9 mouse cellular contexts compared by ENCODE assay signal in genomic region chr16:17776828-17777227, GRCm38 (mm10). TPM values are rescaled to one million over a fixed set of nuclear protein-coding genes. Genes with fewer than 3 reads are reported as not detected.
A peak's percentile ranks its signal among the peaks of the same experiment; 100 is the strongest.
DNase-seq lines count a peak whose midpoint lies in the region; ATAC-seq lines count a peak whose summit lies in the region.
"Had no signal": no experiment of that assay in that cellular context is flagged by ENCODE, and none has a peak within 500 bp of the region (broad histone marks: within the 10 kb centered on the region; RNA-seq: fewer than 3 reads in every experiment).

No protein-coding gene starts in this region.

- 72% methylated on average over 11 of the region's 11 CpGs for WGBS in hindbrain, embryonic 11.5 days
- 67% methylated on average over 11 of the region's 11 CpGs for WGBS in hindbrain, embryonic 13.5 days

- H3K27me3 ChIP-seq in hindbrain, embryonic 11.5 days (ENCODE audit: control insufficient read depth, insufficient read depth, low read length), result no peaks in the 10 kb centered on the region
- no peaks in the 10 kb centered on the region for H3K27me3 ChIP-seq in hindbrain, embryonic 13.5 days
- no peaks in the 10 kb centered on the region for H3K27me3 ChIP-seq in splenic B cell, adult 2 months (ENCODE audit: control insufficient read depth, insufficient read depth, low read length, poor library complexity, severe bottlenecking)
- H3K27me3 ChIP-seq: limb, embryonic 15.5 days had no signal

- ATAC-seq in hindbrain, embryonic 11.5 days (ENCODE audit: low FRiP score), result no peak
- no peak for ATAC-seq in hindbrain, embryonic 13.5 days (ENCODE audit: low FRiP score)

- no peaks in the 10 kb centered on the region for H3K4me1 ChIP-seq in hindbrain, embryonic 11.5 days (replicated peaks; ENCODE audit: control insufficient read depth, insufficient read depth, low read length)
- no peaks in the 10 kb centered on the region for H3K4me1 ChIP-seq in hindbrain, embryonic 13.5 days (replicated peaks)

- no peaks in the 10 kb centered on the region for H3K36me3 ChIP-seq in hindbrain, embryonic 11.5 days (ENCODE audit: control insufficient read depth, insufficient read depth, low read length)
- peaks cover 74% of the 10 kb centered on the region for H3K36me3 ChIP-seq in hindbrain, embryonic 13.5 days
- peaks cover 3% of the 10 kb centered on the region for H3K36me3 ChIP-seq in splenic B cell, adult 2 months (ENCODE audit: control insufficient read depth, insufficient read depth, low read length, poor library complexity, severe bottlenecking)

- H3K27ac ChIP-seq in hindbrain, embryonic 11.5 days (ENCODE audit: low read depth, low read length), result no peak overlapping the region
- H3K27ac ChIP-seq in hindbrain, embryonic 13.5 days, result no peak overlapping the region
- H3K27ac ChIP-seq: limb, embryonic 15.5 days had no signal

- no peak overlapping the region for H3K4me3 ChIP-seq in hindbrain, embryonic 11.5 days (ENCODE audit: low read depth, low read length)
- no peak overlapping the region for H3K4me3 ChIP-seq in hindbrain, embryonic 13.5 days
- H3K4me3 ChIP-seq: limb, embryonic 15.5 days had no signal

- H3K9ac ChIP-seq in hindbrain, embryonic 11.5 days (ENCODE audit: low read depth, low read length), result no peak overlapping the region
- no peak overlapping the region for H3K9ac ChIP-seq in hindbrain, embryonic 13.5 days
- H3K9ac ChIP-seq: limb, embryonic 15.5 days had no signal

- no peaks in the 10 kb centered on the region for H3K9me3 ChIP-seq in hindbrain, embryonic 11.5 days (ENCODE audit: control insufficient read depth, low read length)
- no peaks in the 10 kb centered on the region for H3K9me3 ChIP-seq in hindbrain, embryonic 13.5 days
- H3K9me3 ChIP-seq: limb, embryonic 15.5 days had no signal

- no peak overlapping the region for H3K4me2 ChIP-seq in hindbrain, embryonic 11.5 days (replicated peaks; ENCODE audit: low read depth, low read length)
- no peak overlapping the region for H3K4me2 ChIP-seq in hindbrain, embryonic 13.5 days
- H3K4me2 ChIP-seq: limb, embryonic 15.5 days had no signal

- DNase-seq in hindbrain, embryonic 11.5 days (ENCODE audit: low spot score), result peak; percentile 56
- DNase-seq in urinary bladder, postnatal 14 days (ENCODE audit: low spot score), result peak; percentile 42
- DNase-seq in urinary bladder, postnatal 10 days (ENCODE audit: low spot score), result no peak
- DNase-seq in embryo, embryonic 11 days, result peak; percentile 47
- DNase-seq in splenic B cell, adult 2 months (ENCODE audit: low read depth, low spot score), result peak; percentile 36
- DNase-seq in T-cell, adult 2 months (ENCODE audit: low spot score), result no peak

RNA-seq across cellular contexts. Expression of gene Klhl22, which starts 17.4 kb away (rescaled TPM):
- 44.8 and 45.0 TPM in 2 replicates for polyA plus RNA-seq in hindbrain, embryonic 11.5 days (2014; fragmentation: Nextera tagmentation; extraction: Ambion mirVana)
- 70.9 and 77.6 TPM in 2 replicates for polyA plus RNA-seq in hindbrain, embryonic 13.5 days (2015; fragmentation: Nextera tagmentation; extraction: Ambion mirVana)

RNA-seq across cellular contexts. Expression of gene Scarf2, which starts 20.3 kb away (rescaled TPM):
- polyA plus RNA-seq in hindbrain, embryonic 11.5 days (2014; fragmentation: Nextera tagmentation; extraction: Ambion mirVana), result 6.4 and 7.2 TPM in 2 replicates
- 1.6 and 2.0 TPM in 2 replicates for polyA plus RNA-seq in hindbrain, embryonic 13.5 days (2015; fragmentation: Nextera tagmentation; extraction: Ambion mirVana)

RNA-seq across cellular contexts. Expression of gene Med15, which starts 44.1 kb away (rescaled TPM):
- polyA plus RNA-seq in hindbrain, embryonic 11.5 days (2014; fragmentation: Nextera tagmentation; extraction: Ambion mirVana), result 34.2 and 42.8 TPM in 2 replicates
- 44.3 and 48.7 TPM in 2 replicates for polyA plus RNA-seq in hindbrain, embryonic 13.5 days (2015; fragmentation: Nextera tagmentation; extraction: Ambion mirVana)

RNA-seq across cellular contexts. Expression of gene B830017H08Rik, which starts 56.1 kb away (rescaled TPM):
- polyA plus RNA-seq in hindbrain, embryonic 11.5 days (2014; fragmentation: Nextera tagmentation; extraction: Ambion mirVana), result 0.20 and 0.49 TPM in 2 replicates
- polyA plus RNA-seq in hindbrain, embryonic 13.5 days (2015; fragmentation: Nextera tagmentation; extraction: Ambion mirVana), result 2.1 and 2.2 TPM in 2 replicates
- polyA plus RNA-seq: spleen, adult 2 months had no signal

Comparison
In these comparisons a context has a peak if more than half of its experiments do, and no peak if none do; other contexts are left out.
1. DNase-seq: peak in hindbrain, embryonic 11.5 days (single experiment), urinary bladder, postnatal 14 days (single experiment), embryo, embryonic 11 days (single experiment) and splenic B cell, adult 2 months (single experiment); none in urinary bladder, postnatal 10 days (single experiment) and T-cell, adult 2 months (single experiment).